Mouse (Mus musculus): Measurements from ENCODE around the gene Eif6.
A peak's percentile ranks its signal among the peaks of the same experiment; 100 is the strongest.
"Not testable (repeated sequence)": the region's sequence is repeated elsewhere in the genome, so short reads cannot be mapped to it uniquely, and the experiment has no call there.

Gene Eif6

DNA sequence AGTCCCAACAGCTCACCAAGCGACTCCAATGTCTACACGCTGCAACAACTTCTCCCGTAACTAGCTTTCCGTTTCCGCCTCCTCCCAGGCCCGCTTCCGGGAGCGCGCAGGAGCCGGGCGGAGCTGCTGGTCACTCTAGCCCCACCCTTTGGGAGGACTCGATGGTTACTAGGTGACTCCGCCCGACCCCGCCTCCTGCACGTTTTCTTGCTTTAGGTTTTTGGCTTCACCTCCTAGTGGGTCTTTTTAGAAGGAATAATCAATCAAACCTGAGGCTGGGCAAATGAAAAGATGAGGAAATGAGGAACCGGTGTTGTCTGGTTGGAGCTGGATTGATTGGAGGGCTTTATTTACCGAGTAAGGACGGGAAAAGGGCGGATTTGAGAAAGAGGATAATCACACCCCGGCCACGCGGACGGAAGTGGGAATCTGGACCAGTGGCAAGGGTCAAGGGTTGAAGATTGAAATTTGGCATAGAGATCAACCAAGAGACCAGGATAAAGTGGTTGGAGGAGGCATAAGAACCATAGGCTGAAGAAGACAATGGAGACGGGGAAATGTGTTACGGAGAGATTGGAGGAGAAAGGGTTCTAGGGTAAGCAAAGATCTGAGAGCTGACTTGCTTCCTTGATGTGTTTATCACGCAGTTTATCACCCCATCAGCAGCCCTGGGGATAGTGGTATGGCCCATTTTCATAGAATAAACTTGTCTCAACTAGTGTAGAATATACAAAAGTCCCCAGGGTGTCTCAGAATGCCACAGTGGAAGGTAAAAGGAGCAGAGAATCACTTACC is at the start of gene Eif6:
Gene Eif6, minus strand, starts transcription at position 296 of the 795 bp plus-strand sequence.
- DNase-seq (ENCODE audit: low spot score), result no peak

DNA sequence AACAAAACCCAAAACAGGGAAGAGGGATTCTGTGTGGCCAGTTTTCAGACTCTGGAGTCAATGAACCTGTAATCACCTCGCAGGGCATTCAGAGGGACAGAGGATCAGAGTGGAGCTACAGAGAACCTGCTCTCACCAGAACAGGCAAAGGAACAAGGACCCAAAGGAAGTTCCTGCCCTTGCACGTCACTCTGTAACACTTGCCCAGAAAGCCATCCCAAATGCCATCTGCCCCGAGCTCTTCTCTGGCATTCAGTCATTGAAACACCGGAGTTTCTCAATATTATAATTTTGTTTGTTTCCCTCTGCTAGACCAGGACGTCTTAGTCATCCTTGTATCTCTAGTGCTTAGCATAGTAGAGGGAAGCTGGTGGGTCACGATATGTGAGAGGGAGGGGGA is 46.9 kb upstream of the Eif6 start:
- DNase-seq (ENCODE audit: low spot score), result no peak

DNA sequence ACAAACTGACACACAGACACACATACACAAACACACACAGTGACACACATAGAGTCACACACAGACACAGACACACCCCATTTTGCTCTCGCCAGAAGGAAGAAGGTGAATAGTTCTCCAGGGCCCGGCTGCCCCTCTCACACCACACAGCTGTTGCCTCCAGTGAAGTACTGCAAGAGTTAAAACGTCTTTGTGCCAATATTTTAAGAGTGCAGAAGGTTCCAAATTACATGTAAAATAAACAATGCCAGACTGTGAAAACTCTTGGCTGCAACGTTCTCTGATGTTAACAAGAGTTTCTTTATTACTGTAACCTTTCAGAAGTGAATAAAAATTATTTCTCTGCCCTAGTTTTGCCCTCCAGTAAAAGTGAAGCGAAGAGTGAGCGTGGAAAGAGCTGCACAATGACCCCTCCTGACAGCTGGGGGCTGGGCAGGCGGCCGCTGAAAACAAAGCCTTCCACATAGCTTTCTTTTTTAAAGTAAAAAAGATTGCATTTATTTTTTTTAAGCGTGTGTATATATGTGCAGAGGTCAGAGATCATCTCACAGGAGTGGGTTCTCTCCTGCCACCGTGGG is 46.3 kb upstream of the Eif6 start:
- DNase-seq (ENCODE audit: low spot score), result no peak

DNA sequence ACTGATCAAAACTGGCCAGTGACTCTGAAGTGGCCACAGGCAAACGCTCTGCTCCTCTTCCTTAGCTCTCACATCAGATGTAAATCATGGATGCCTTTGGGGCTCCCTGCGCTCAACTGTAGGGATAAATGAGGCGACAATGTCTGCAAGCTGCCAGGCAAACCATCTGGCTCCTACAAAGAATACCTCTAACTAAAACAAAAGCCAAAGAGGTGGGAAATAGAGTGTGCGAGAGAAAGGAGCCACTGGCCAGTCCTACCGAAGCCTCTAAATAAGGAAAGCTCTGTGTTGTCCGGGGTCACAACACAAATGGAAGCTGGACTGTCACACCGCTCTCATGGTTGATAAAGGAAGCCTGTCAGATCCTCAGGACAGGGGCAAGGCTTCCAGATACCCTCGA is 45.8 kb upstream of the Eif6 start:
- no peak for DNase-seq (ENCODE audit: low spot score)

DNA sequence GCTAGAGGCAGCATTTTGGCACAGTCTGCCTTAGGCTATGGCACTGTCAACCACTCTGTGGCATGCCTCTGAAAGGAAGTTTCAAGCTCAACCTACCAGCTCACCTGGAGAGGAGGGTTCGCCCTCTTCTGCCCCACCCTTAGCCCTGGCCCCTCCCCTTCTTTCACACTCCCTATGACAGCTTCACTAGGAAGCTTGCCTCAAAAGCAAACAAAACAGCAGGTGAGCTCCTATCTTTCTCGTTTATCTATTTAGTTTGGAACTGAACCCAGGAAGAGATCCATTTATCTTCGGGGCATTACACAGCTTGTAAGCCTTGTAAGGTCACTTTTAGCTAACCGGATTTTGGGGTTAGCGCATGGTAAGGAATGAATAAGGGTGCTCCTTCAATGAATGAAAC is 43.0 kb upstream of the Eif6 start:
- no peak for DNase-seq (ENCODE audit: low spot score)

DNA sequence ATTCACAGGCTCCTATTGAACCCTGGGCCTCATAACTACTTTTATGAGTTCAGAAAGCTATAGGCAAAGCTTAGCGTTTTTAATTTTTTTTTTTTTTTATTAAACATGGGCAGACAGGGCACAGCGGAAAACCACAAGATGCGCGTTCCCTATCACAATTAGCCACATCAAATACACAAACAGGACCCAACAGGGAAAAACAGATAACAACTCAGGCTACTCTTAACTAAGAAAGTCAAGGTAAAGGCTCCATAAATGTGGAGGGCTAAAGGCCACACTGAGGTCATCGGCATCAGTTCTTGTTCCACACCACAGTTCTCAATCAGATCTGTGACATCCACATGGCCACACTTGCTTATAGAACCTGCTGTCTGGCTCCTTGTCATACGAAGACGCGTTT is 41.6 kb upstream of the Eif6 start:
- no peak for DNase-seq (ENCODE audit: low spot score)

DNA sequence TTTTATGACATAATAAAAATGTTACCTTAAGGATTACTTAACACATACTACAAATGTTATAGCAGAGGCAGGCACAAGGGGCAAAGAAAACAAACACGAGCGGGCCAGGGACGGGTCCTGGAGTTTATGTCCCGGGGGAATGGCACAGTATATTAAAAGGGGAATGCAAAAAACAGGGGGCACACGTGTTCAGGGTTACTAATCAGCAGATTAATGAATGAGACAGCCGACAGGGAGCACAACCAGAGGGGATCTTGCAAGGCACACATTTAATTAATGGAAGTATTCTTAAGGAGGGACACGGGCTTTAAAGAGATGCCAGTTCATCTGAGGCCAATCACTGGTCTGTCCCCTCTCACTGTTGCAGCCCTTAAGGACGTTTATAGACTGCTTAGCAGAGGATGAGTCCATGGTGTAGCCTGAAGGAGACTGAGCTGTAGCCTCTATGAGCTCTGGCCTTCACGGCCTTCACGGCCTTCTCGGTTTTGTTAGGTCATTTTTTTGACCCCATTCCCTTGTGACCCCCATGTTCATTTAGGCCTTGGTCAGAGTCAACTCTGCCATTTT is 36.7 kb upstream of the Eif6 start:
- no peak for DNase-seq (ENCODE audit: low spot score)

DNA sequence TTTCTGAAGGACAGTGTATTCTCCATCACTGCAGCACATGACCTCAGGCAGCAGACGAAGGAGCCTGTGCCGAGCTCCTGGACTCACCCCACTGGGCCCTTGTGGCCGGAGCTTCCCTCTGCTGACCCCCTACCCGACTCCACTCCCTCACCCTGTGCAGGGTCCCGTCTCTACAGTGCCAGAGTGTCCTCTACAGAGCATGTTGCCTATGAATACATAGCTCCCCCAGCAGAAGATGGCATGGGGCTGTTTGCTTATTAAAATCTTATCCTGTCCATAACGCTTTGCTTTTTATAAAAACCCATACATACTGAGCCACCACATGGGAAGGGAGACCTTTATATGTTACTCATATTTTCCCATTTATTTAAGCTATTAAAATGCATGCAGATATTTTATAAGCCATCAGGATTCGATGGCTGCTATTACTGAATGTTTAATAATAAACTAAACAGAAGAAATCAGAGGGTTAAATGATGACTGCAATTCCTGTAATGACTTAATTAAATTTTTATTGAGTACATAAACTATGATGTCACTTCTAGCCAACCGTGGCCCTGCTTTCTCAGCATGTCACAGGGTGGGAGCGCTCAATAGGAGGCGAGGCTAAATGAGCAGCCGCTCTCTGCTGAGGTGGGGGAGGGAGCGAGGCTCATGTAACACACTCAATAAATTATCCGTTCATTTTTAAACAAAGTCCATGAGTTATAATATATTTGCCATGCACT is 36.0 kb upstream of the Eif6 start:
- DNase-seq (ENCODE audit: low spot score), result no peak

DNA sequence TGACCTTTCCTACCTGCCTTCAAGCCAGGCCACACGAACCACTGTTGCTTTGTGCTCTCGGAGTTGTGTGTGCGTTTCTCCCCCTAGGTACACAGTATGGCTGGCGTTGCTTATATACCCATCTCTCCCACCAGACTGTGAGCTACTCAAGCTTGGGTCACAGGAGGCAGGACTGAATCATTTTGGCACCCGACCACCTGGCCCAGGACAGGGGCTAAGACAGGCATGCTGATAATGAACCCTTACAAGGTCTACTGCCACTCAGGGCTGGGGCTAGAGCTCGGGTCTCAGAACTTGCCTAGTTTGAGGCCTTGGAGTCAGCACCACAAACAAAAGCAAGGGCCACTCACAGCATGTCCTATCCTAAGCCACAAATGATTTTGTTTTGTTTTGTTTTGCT is 34.9 kb upstream of the Eif6 start:
- no peak for DNase-seq (ENCODE audit: low spot score)

DNA sequence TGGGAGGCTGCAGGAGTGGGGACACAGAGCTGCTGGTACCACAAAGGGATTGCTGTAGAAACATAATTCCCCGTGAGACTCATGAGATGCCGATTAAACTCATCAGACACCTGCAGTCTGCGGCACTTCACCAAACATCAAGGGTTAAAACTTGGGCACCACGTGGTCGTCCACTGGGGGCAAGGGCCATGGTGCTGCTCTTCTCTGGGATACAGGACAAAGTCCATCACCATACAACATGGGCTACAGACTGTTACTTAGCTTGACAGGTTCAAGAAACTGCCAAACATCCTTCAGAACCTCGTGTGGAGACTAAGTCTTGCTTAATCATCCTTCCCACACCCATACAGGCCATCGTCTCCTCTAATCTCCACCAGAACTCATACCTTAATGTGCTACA is 33.4 kb upstream of the Eif6 start:
- no peak for DNase-seq (ENCODE audit: low spot score)

DNA sequence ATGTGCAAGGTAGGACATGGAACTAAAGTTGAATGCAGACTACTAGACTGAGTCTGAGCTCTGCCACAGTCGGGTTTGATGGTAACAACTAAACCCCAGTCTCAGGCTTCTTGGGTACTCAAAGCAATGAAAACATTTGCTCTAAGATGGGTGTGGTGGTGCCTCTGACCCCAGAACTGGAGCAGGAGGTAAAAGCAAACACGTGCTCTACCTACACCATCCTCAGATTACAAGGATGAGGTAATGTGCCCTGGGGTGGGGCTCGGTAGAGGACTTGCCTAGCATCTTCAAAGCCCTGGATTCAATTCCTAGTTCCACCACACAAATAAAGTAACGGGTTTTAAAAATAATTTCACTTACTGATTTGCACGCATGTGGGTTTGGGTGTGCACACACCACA is 25.8 kb upstream of the Eif6 start:
- DNase-seq (ENCODE audit: low spot score), result no peak

DNA sequence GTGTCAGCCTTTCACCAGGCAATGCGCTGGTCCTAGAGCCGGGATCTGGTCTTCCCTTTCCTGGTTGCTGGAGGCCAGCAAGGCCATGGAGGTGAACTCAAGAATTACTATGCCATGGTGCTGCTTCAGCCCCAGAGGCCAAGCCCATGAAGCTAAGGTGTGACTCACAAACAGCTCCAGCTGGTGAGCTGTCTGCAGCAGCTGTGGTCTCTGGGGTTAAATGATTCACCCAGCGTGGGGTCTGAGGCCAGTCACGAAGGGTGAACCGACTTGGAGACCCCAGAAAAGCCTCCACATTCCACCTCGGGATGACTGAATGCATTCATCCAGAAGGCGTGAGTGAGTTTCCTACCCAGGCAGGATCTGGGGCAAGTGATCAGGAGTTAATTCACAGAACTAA is 23.4 kb upstream of the Eif6 start:
- DNase-seq (ENCODE audit: low spot score), result no peak

DNA sequence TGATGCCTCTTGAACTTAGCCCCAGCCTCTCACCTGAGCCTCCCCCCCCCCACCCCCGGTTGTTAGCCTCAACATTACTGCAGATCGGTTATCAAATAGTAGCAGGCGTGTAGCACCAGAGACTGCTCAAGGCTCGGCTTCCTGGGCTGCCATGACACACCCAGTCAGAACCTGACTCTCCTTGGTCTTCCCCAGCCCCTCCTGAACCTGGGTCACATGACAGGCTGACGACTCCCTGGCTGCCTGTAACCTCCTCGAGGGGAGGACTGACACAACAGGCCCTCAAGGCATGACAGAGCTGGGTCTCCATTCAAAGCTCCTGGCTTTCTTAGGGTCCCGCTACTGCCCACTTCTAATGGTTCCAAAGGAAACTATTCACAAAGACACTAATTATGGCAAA is 22.7 kb upstream of the Eif6 start:
- no peak for DNase-seq (ENCODE audit: low spot score)

DNA sequence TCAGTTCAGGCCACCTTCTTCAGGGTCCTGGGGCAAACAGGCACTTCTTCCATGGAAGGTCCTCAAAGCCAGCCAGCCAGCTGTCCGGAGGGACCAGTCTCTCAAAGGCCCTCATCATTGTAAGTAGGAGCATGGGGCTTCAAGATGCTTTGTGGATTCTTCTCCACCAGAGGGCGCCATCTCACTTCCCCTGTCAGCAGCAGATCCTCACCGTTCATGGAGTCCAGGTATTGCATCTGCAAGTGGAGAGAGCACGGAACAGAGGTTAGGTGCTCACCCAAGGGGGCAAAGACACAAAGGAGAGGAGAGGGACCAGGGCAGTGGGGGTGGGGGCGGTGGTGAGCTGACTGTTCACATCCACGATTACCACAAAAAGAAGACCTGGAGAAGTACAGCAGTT is 21.6 kb upstream of the Eif6 start:
- peak; percentile 41 for DNase-seq (ENCODE audit: low spot score)

DNA sequence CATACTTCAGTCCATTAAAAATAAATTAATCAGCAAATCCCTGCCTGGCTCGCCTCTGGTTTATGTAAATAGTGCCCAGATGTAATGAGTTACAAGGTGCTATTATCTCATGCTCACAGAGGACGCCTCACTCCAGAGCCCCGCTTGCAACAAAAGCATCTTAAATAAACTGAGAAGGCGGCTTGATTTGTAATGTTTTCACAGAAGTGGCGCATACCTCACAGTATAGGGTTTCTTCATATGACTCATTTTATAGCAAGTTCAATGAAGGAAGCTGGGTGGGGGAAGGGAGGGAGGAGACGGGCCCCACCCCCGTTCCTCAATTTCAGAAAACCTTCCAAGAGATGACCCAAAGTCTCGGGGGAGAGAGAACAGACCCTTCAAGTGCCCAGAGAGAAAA is 20.2 kb upstream of the Eif6 start:
- DNase-seq (ENCODE audit: low spot score), result no peak

DNA sequence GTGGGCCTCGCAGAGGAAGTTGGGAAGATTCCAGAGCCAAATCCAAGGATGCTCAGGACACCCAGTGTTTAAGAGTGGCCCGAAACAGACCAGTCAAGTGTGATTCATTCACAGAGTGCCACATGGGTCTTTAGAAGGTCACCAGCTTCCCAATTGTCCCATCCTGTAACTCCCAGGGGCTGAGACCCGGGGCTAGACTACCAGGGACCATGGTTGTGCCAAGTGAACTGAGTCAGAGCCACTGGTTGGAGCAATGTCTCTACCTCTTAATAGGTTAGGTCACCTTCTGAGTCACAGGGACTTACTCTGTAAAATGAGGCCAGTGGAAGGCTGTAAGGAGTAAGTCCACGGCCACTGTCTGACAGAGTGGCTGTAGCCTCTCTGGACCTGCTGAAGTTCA is 12.2 kb upstream of the Eif6 start:
- DNase-seq (ENCODE audit: low spot score), result no peak

DNA sequence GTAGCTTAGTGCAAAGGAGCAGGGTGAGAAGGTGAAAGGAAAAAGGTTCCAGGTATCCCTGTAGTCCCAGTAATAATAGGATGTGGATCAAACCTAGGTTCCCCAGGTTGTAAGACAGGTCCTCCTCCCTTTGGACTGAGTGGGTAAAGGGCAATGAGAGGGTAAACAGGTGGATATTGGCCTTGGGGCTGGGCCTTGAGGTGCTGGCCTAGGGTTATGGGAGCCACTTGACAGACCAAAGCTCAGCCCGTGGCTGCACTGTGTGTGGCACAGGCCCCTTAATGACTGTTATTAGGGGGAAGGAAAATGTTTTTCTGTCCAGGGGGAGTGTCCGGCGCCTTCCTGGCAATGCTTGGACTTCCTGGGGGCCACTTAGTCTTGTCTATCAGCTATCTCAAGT is 11.2 kb upstream of the Eif6 start:
- DNase-seq (ENCODE audit: low spot score), result no peak

DNA sequence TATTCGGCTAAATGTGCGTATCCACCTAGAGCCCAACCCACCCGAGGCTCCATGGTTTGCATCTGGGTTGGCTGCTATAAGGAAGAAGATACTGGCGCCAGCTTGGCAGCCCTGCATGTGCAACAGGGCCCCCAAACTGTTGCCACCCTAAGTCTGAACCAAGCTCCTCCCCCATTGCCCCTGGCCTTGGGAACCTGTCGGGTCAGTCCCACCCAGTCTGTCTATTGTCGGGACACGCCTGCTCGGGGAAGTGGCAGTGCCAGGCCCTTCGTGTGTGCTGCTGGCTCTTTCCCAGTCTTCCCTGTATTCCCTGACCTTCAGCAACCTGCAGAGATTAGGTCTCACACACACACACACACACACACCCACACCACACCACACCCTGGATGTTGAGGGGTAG is 8.0 kb upstream of the Eif6 start, which contains the start of gene Fam83c:
Gene Fam83c, minus strand, starts transcription at position 123 of the 400 bp plus-strand sequence.
- no peak for DNase-seq (ENCODE audit: low spot score)

DNA sequence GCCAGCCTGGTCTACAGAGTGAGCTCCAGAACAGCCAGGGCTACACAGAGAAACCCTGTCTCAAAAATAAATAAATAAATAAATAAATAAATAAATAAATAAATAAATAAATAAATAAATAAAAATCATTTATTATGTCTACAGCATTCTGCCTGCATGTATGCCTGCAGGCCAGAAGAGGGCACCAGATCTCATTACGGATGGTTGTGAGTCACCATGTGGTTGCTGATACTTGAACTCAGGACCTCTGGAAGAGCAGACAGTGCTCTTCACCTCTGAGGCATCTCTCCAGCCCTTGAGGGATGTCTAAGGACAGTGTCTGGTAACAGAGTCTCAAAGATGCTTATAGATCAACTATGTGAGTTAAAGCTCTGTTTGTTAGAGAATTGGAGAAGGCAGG is 5.4 kb upstream of the Eif6 start:
- not testable (repeated sequence) for DNase-seq (ENCODE audit: low spot score)

DNA sequence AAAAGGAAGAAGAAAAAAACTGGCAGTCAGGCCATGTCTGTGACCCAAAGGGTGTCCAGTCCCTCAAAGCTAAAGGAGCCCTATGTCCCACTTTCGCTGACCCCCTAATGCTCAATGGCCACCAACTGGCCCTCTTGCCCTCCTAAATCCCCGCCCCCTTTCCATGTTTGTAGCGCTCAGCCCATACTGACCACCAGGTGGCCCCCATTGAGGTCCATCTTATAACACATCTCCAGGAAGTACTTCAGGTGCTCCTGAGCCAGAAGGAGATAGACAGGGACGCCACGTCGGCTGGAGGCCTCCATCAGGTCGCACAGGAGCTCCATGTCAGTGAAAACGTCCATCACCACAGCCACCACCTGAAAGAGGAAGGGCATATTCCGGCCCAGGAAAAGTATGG is 4.6 kb upstream of the Eif6 start:
- DNase-seq (ENCODE audit: low spot score), result no peak

DNA sequence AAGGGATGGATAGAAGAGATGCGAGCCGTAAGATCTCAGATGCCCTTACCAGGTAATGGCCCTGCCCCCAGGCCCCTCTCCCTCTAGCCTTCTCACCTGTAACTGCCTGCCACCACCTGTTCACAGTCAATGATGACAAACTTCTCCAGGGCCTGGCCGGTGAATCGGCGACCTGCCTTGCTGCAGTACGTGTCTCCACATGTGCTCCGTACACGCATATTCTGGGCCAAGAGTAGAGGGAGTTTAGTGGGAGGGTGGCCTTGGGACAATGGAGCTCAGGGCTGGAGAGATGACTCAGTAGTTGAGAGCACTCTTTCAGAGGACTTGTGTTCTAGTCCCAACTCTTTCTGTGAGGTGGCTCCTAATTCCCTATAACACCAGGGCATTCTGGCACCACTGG is 4.1 kb upstream of the Eif6 start:
- DNase-seq (ENCODE audit: low spot score), result no peak

DNA sequence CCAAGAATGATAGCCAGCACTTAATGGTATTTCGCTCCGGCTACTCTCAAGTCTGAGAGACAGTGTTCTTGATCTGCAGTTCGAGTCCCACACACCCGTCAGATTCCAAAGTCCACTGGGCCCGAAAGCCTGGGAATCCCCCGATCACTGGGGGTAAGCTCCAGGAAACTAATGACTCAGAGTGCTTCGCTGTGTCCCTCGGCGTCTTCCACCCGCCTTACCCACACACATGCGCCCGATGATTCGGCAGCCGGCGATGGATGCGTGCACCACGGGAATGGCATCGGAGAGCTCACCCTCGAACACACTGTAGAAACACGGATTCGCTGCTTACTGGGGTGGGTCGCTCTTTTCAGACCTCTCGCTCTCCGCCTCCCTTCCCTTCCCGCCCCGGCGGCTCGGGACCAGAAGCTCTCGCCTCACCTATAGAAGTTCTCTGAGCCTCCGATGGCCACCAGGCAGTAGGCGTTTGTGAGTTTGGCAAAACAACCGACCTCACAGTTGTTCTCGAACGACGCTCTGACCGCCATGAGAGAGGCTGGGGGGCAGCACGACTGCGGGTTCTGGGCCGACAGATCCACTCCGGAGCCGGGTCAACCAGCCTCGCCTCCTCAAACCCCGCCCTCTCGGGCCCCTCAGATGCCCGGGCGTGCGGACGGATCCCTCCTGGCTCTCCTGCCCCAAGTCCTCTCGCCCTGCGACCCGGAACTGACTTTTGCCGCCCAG is 658 bp downstream of the Eif6 start:
- DNase-seq (ENCODE audit: low spot score), result no peak

All from urinary bladder, postnatal 10 days (tissue).